Mouse (Mus musculus) regulatory T cell (primary cell): Measurements from ENCODE around the gene Aqp5.

Experiments used
- in situ Hi-C: fragments of 300-600 bp; cut with MboI, MseI; formaldehyde crosslinking; loops from one replicate; pipeline ENCODE4 v1.15.1; 2025; ENCODE audit warnings: high pct_unique_total_duplicates

Aqp5 gene

DNA sequence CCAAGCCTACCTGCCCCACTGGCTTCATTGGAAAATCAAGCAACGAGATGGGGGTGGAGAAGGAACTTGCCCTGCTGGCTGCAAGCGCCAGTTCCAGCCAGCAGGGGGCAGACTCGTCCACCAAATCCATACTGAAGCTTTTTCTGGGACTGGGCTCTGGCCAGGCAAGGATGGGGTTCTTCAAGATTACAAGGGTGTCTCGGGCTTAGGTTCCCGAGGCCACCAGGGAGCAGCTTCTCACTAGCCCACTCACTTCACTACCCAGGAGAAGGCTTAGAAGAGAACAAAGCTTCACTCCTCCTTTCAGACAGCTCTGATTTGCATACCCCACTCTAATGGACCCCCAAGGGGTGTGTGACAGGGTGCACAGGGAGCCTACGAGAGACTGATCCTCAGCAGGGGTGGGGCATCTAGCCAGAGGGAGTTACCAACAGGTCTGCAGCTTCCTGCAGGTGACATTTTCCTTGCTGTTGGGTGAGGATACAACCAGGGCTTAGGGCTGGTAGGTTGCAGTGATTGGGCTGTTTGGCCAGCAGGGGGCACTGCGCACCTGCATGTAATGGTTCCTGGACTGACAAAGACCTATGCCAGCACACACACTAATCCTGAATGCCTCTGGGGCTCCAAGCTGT lies 5.6 kb downstream of the Aqp5 start:
- in situ Hi-C loops: loop anchor here (5.0 kb wide), 1 partner anchor 76 kb away; the partner anchor contains the start of gene Asic1

DNA sequence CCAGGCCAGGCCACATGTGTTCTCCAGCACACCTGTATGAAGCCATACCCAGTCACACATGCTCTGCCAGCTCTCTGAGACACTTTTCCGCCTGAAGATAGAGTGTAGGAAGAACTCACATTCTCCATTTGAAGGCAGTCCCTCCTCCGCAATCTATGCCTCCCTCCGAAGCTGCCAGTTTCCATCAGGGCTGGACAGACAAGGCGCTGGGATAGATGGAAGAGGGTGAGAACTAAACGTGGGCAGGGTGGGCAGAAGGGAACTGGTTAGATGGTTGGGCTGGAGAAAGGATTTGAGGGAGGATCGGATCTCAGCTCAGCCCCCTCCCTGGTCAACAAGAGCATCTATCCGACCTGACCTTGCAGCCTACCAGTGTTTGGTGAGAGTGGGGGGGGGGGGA lies 6.3 kb downstream of the Aqp5 start:
- in situ Hi-C loops: loop anchor here (5.0 kb wide), 1 partner anchor 75 kb away; the partner anchor contains the start of gene Asic1

DNA sequence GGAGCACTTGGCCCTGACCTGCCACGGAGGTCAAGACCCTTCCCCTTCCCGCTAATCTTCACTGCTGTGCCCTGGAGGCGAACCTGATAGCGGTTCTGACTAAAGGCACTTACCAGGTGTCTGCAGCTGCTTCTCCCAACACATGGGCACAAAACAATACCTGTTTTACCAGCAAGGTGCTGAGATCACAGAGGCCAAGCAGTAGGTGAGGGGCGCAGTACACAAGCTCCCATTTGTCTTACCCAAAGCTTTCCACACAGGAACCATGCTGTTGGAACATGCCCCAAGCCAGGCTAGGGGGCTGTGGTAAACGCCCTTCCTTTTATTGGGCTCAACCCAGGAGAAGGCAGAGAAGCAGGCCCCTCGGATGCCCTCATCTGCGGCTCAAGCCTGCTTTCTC lies 7.0 kb downstream of the Aqp5 start:
- in situ Hi-C loops: loop anchor here (5.0 kb wide), 1 partner anchor 75 kb away; the partner anchor contains the start of gene Asic1

DNA sequence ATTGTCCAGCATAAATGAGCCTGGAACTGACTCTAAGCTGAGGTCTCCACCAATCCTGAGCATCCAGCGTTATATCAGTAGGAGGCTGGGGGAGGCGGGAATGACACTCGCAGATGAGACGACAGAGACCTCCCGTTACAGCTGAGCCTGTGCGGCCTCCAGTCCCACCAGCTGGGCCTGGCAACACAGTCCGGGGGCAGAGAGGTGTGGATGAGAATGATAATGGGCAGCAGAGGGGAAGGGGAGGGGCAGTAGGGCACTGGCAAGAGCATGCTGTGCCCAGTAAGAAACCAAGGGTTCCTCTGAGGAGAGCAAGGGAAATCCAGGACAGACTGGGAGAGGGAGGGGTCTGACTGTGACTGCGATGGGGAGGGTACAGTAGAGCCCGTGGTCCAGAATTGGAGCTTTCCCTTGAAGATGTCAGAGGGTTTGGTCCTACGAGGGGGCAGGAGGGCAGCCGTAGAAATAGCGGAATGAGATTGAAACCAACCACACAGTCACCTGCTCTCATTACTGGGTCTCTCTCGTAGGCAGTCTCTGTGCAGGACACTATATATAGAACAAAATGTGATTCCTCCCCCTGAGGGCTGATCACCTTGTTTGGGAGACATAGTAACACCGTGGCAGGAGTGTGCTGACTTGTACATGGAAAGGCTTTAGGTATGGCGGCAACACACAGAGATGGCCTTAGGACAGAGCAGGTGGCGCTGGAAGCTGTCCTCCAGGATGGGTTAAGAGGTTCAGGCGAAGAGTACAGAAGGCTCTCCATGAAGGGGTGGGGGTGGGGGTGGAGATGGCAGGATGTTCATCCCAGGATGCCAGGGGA lies 8.9 kb downstream of the Aqp5 start:
- in situ Hi-C loops: loop anchor here (5.0 kb wide), 1 partner anchor 73 kb away; the partner anchor contains the start of gene Asic1

GRCm38 (mm10) chr15:99600986-99601822 lies 10.6 kb downstream of the Aqp5 start, which contains the start of gene Aqp6:
Gene Aqp6 (plus strand): TSS chr15:99601400.
- in situ Hi-C loops: no loop called here

DNA sequence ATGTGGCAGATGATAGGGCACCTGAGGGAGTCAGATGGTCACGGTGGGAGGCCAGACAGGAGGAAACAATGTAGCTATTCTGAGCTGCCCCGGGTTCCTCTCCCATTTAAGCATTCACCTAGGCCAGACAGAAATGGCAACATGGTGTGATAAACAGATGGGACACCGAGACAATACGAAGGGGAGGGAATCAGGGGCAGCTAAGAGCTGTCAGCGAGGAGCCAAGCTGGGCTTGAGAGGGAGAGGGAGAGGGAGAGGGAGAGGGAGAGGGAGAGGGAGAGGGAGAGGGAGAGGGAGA lies 11.2 kb downstream of the Aqp5 start:
- in situ Hi-C loops: no loop called here

DNA sequence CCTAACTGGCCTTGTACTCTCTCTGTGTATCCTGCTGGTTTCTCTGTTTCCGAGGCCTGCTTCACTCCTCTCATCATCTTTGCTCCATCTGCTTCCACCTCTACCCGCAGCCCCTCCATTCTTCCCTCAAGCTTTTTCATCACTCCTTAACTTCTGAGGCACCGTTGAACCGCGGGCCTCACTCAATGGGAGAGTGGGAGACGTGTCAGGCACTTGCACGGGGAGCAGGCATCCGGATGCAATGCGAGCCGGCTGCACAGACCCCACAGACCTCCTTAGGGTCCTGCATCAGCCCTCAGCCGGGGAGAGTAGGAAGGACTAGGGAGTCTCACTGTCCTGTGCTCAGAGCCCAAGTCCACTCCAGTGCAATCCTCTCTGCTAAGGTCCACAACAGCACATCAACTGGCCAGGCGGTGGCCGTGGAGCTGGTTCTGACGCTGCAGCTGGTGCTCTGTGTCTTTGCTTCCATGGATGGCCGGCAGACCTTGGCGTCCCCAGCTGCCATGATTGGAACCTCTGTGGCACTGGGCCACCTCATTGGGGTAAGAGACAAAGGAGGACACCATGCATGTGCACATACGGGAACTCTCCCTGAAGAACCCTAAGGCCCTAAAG lies 11.7 kb downstream of the Aqp5 start:
- in situ Hi-C loops: no loop called here

DNA sequence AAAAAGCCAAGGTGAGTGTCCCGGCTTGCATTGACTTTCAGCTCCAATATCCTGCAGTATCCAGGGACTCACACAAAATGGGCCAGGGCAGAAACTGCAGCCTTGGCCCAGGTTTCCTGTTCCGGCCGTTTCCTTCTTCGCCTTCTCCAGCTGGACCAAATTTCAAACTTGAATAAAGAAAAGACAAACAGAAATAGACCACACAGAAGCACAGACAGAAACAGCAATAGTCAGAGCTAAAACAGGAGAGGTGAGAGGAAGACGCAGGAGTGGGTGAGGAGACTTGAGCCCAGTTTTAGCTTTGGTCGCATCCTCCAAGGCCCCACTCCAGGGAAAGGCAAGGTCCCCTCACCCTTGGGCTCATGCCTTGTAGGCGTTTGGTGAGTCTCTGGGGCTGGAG lies 12.6 kb downstream of the Aqp5 start:
- in situ Hi-C loops: no loop called here

DNA sequence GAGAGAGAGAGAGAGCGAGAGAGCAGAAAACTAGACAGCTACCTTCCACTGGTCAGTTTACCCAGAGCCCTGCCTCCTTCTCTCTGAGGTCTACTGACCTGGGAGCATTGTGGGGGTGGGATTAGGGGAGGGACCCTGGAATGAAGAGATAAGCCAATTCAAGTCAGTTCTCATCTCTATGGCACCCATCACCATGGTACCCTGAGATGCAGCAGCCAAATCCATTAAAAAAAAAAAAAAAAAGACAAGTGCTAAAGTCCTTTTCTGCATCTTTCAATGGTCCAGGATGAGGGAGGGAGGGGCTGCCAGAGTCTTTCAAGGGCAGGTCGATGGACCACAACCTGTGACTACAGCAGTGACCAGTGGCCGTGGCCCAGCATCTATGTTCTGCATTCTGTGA lies 15.0 kb downstream of the Aqp5 start:
- in situ Hi-C loops: no loop called here

DNA sequence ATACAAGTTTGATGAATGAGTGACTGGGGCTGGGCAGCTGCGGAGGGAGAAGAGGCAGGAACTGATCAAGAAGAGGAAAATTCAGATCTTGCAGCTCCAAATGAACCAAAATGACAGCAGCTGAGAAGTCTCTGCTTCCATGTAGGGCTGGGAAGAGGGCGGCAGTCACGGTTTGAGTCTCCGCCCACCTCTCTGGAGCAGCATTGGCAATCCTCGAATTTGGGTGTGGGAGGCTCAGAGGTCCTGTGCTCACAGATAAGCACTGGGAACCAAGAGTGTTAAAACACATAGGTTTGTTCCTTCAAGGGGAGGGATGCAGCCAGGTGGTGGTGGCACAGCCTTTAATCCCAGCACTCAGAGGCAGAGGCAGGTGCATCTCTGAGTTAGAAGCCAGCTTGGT lies 15.9 kb downstream of the Aqp5 start:
- in situ Hi-C loops: no loop called here

- in situ Hi-C loops: no loop called here
These were observed 17.0 kb downstream of the Aqp5 start for GRCm38 (mm10) chr15:99607388-99608113.

- in situ Hi-C loops: no loop called here
These were observed 18.0 kb downstream of the Aqp5 start for GRCm38 (mm10) chr15:99608382-99609125.

DNA sequence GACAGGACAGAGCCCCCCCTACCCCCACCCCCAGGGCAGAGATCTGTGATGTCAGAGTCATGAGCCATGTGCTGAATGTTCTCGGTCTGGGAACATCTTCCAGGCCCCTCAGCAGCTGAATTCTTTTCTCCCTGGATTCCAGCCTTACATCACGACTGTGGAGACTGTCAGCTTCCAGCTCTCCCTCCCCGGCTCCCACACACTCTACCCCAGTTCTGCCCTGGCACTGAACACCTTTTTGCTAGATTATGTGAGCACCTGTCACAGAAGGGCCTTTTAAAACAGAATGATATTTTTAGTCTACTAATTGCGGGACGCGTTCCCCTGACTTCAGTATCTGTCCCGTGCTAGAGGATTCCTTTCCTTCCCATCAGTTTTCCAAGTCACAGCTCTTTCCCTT lies 21.0 kb downstream of the Aqp5 start:
- in situ Hi-C loops: no loop called here

GRCm38 (mm10) chr15:99614273-99614672 lies 23.7 kb downstream of the Aqp5 start:
- in situ Hi-C loops: no loop called here

- in situ Hi-C loops: no loop called here
These were observed 24.2 kb downstream of the Aqp5 start for GRCm38 (mm10) chr15:99614753-99615152.

DNA sequence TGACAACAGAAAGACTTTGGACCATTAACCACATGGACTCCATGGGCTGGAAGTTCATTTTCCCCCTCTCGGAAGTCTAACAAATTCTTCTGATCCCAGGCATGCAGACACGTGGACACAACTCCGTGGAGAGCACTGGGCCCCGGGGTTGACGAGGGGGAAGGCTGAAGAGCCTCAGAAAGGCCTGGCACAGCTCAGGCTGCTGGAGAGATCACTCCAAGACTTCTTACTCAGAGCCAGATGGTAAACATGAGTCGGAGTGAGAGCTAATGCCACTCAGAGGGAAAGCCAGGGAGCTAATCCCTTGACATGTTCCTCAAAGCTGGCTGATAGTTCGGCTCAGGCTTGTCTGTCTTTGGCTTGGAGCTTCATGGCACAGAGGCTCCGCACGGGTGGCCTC lies 24.7 kb downstream of the Aqp5 start:
- in situ Hi-C loops: no loop called here

- in situ Hi-C loops: no loop called here
These were observed 28.0 kb downstream of the Aqp5 start for GRCm38 (mm10) chr15:99618595-99618994.

- in situ Hi-C loops: loop anchor here (5.0 kb wide), 1 partner anchor 372 kb away; no protein-coding TSS in a partner anchor
These were observed 29.2 kb downstream of the Aqp5 start for GRCm38 (mm10) chr15:99619821-99620220.

DNA sequence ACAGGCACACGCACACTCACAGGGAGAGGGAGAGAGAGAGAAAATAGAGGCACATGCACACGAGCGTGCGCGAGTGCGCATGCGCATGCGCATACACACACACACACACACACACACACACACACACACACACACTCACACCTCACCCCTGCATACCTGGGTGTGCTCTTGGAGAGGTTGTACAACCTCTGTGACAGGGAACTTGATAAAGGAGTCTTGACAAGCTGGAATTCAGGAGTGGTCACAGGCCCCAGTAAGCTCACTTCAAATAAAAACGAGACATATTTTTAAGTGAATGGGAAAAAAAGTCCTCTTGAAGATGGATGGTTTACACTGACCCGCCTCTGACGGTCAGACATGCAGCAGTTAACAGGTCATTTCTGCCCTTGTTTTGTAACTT lies 31.5 kb downstream of the Aqp5 start:
- in situ Hi-C loops: loop anchor here (5.0 kb wide), 1 partner anchor 370 kb away; no protein-coding TSS in a partner anchor

- in situ Hi-C loops: no loop called here
These were observed 41.0 kb downstream of the Aqp5 start for GRCm38 (mm10) chr15:99631618-99632017.
